Mouse (Mus musculus) forebrain, postnatal 0 days (tissue): ENCODE data around the gene Vmp1. TPM values are rescaled to one million over a fixed set of nuclear protein-coding genes. Genes with fewer than 3 reads are reported as not detected.

ENCODE experiments used
- ATAC-seq: fragments of 200-750 bp; cut with Nextera tagmentation; 2 replicates; pipeline ENCODE4 v1.8.0; 2017; ENCODE audit warnings: mild to moderate bottlenecking, moderate library complexity
- DNase-seq: peaks from one replicate; pipeline ENCODE4 v3.0.0-alpha.2; 2015
- H3K27ac ChIP-seq: fragments of 300-500 bp; sonication (generic); 2 replicates; pipeline ENCODE4 v1.5.1; 2014; ENCODE audit warnings: low read depth, mild to moderate bottlenecking, antibody characterized with exemption, low read length, moderate library complexity, mixed read lengths
- H3K27me3 ChIP-seq: fragments of 300-500 bp; sonication (generic); 2 replicates; pipeline ENCODE4 v1.6.1; 2014; ENCODE audit warnings: mild to moderate bottlenecking, low read length, mixed read lengths; ENCODE audit not compliant: insufficient read depth
- H3K36me3 ChIP-seq: fragments of 300-500 bp; sonication (generic); 2 replicates; pipeline ENCODE4 v1.6.1; 2014; ENCODE audit warnings: mild to moderate bottlenecking, moderate library complexity; ENCODE audit not compliant: insufficient read depth
- H3K4me1 ChIP-seq: fragments of 300-500 bp; sonication (generic); 2 replicates; pipeline ENCODE4 v1.6.1; 2014; ENCODE audit warnings: antibody characterized with exemption; ENCODE audit not compliant: insufficient read depth
- H3K4me2 ChIP-seq: fragments of 300-500 bp; sonication (generic); 2 replicates; pipeline ENCODE4 v1.6.1; 2014; ENCODE audit warnings: low read depth, mild to moderate bottlenecking, moderate library complexity
- H3K4me3 ChIP-seq: fragments of 300-500 bp; sonication (generic); 2 replicates; pipeline ENCODE4 v1.5.1; 2014; ENCODE audit warnings: low read depth, low read length, mixed read lengths
- H3K9ac ChIP-seq: fragments of 300-500 bp; sonication (generic); 2 replicates; pipeline ENCODE4 v1.6.1; 2014; ENCODE audit warnings: mild to moderate bottlenecking
- H3K9me3 ChIP-seq: fragments of 300-500 bp; sonication (generic); 2 replicates; pipeline ENCODE4 v1.6.1; 2016; ENCODE audit warnings: low read length
- CTCF ChIP-seq: sonication (generic); IDR thresholded peaks from 2 replicates; pipeline ENCODE4 v1.5.1; 2016; ENCODE audit warnings: antibody characterized with exemption, control low read depth, low read depth
- WGBS: fragments of 180-500 bp; shearing (Covaris S2); extraction: QIAGEN DNeasy Blood & Tissue Kit; methylation state at CpG from one replicate; pipeline ENCODE4 v1.1.7; 2014; 5-methylcytosine and 5-hydroxymethylcytosine counted together
- polyA plus RNA-seq: library from polyadenylated mRNA; unstranded; fragments of >200 nt; fragmentation: Nextera tagmentation; extraction: Ambion mirVana; gene quantifications from 2 replicates; pipeline ENCODE4 v1.2.1, GENCODE M21; 2015
- total RNA-seq: library from RNA; depleted of rRNA; stranded (reverse); fragments of >200 nt; gene quantifications from 2 replicates; pipeline ENCODE4 v1.2.3, GENCODE M21; 2014

The Vmp1 gene
- total and polyA plus RNA-seq, 2 experiments from 2014 or later, result 59.5 to 131 TPM

DNA sequence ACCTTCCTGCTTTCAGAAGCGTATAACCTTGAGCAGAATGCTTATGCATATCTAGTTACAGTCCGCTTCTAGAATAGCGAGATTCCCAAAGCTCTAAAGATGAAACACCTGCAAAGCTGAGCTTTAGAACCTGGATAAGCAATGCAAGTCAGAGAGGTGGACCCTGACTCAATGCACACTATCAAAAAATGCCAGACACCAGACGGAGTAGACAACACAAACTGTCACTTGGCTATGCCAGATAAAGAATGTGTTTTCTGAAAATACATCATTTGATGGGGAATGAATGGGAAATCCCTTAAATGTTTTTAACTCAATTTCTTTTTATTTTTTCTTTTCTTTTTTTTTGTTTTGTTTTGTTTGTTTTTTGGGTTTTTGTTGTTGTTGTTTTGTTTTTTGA lies 8.1 kb downstream of the Vmp1 start:
- no peak for TF ChIP-seq CTCF
- 94% methylated on average over 4 of the region's 4 CpGs for WGBS

DNA sequence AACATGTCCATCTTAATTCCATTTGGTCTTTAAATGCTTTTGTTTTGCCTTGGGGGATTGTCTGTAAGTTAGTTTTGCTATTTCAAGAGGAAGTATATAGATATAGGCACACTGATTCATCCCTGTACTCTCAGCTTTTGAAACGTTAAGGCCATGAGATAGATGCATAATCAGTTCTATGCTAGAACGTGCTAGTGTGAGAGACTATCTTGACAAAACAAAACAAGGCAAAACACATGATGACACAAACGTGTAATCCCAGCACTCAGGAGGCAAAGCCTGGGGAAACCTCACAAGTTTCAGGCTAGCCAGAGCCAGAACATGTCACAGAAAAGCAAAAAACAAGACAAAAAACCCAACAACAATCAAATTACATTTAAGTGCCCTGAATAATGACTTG lies 10.9 kb downstream of the Vmp1 start:
- H3K27ac ChIP-seq, result no peak overlapping the region
- DNase-seq (no peak), ATAC-seq (no peak)
- no peak overlapping the region for H3K4me2 ChIP-seq
- no peak overlapping the region for H3K4me3 ChIP-seq
- H3K27me3 ChIP-seq, result no peaks in the 10 kb centered on the region
- H3K9me3 ChIP-seq, result no peaks in the 10 kb centered on the region
- no peak overlapping the region for H3K9ac ChIP-seq
- WGBS, result 75% methylated on average over 3 of the region's 3 CpGs
- H3K36me3 ChIP-seq, result no peaks in the 10 kb centered on the region
- TF ChIP-seq CTCF, result no peak
- no peaks in the 10 kb centered on the region for H3K4me1 ChIP-seq

More for the DNA sequence above, 8.1 kb downstream of the Vmp1 start:
- no peak for ATAC-seq
- H3K27me3 ChIP-seq, result no peaks in the 10 kb centered on the region
- no peak overlapping the region for H3K27ac ChIP-seq
- H3K9ac ChIP-seq, result no peak overlapping the region
- H3K4me1 ChIP-seq, result no peaks in the 10 kb centered on the region
- H3K4me2 ChIP-seq, result no peak overlapping the region
- H3K4me3 ChIP-seq, result no peak overlapping the region
- H3K36me3 ChIP-seq, result no peaks in the 10 kb centered on the region
- H3K9me3 ChIP-seq, result no peaks in the 10 kb centered on the region
- DNase-seq, result no peak

DNA sequence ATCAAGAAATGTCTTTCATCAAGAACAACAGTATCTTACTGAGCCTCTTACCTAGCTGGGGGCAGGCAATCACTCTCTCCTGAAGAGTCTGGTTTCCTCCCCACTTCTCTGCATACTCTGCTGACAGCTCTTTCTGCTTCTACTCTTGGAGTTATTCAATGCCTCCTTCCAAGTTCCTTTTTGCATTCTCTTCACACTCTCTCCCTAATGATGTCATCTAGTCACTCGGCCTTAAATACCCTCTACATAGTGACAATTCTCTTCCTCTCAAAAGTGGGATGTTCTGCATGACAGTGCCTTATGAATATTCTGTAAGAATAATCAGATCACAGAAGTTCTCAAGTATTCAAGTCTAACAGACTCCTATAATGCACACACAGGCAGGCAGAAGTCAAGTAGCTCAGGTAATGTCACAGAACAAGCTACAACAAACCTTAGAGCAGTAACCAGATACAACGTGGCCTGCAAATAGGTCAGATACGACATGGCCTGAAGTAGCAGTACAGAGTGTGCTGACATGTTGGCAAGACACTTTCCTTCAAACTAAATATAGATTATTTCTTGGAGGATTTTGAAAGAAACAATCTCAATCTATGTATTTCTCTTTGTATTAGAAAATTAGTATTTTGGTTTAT lies 12.5 kb downstream of the Vmp1 start:
- Histone ChIP-seq H3K9ac (no peak overlapping the region), H3K4me1 (no peaks in the 10 kb centered on the region), H3K4me2 (no peak overlapping the region), H3K36me3 (no peaks in the 10 kb centered on the region), H3K9me3 (no peaks in the 10 kb centered on the region), H3K4me3 (no peak overlapping the region), H3K27me3 (no peaks in the 10 kb centered on the region), H3K27ac (no peak overlapping the region)
- WGBS, result 50% methylated on average over 3 of the region's 3 CpGs
- no peak for TF ChIP-seq CTCF
- ATAC-seq, result peak; percentile 72; the same call in 1 of the 2 replicates
- DNase-seq, result peak; percentile 13

DNA sequence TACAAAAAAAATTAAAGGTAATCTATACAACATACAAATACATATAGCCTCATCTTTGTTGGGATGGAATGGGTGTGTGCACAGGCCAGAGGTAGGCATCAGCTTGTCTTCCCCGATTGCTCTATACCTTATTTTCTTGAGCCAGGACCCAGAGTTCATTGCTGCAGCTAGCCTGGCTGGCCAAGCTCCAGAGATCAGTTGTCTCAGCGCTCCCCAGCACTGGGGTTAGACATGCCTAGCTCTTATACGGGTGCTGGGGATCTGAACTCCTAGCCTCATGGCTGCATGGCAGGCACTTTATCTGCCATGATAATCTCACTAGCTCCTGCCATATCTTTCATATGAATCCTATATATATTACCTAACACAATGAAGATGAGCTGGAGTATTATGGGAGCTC lies 15.5 kb downstream of the Vmp1 start:
- Histone ChIP-seq H3K4me1 (no peaks in the 10 kb centered on the region), H3K4me3 (no peak overlapping the region), H3K9ac (no peak overlapping the region), H3K9me3 (no peaks in the 10 kb centered on the region), H3K4me2 (no peak overlapping the region), H3K27me3 (no peaks in the 10 kb centered on the region), H3K27ac (no peak overlapping the region), H3K36me3 (peaks cover 5% of the 10 kb centered on the region; the same call in 1 of the 2 replicates)
- DNase-seq (no peak), ATAC-seq (no peak)
- no peak for TF ChIP-seq CTCF
- 94% methylated on average over 3 of the region's 3 CpGs for WGBS

DNA sequence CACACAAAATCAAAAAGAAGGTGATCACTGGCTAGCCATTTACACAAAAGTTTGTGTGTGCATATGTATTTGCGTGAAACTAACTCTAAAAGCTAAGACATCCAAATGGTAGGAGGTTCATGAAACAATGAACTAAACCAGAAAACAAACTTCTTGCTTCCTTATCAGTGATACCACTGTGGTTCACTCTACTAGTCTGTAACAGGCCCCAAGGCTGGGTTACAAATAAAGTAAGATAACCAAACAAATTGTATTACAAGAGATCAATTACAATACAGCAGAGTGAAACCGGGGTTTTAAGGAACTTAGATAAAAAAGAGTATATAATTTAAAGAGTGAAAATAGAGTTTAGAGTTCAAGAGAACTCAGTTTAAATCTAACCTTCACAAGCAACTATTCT lies 16.1 kb downstream of the Vmp1 start:
- H3K27ac ChIP-seq, result no peak overlapping the region
- H3K9me3 ChIP-seq, result no peaks in the 10 kb centered on the region
- H3K4me2 ChIP-seq, result no peak overlapping the region
- no peaks in the 10 kb centered on the region for H3K4me1 ChIP-seq
- no peaks in the 10 kb centered on the region for H3K27me3 ChIP-seq
- whole genome bisulfite sequencing, result 95% methylated on average over 2 of the region's 2 CpGs
- no peak overlapping the region for H3K9ac ChIP-seq
- no peak overlapping the region for H3K4me3 ChIP-seq
- ATAC-seq, result no peak
- H3K36me3 ChIP-seq, result peaks cover 10% of the 10 kb centered on the region; the same call in 1 of the 2 replicates
- no peak for TF ChIP-seq CTCF
- DNase-seq, result no peak

DNA sequence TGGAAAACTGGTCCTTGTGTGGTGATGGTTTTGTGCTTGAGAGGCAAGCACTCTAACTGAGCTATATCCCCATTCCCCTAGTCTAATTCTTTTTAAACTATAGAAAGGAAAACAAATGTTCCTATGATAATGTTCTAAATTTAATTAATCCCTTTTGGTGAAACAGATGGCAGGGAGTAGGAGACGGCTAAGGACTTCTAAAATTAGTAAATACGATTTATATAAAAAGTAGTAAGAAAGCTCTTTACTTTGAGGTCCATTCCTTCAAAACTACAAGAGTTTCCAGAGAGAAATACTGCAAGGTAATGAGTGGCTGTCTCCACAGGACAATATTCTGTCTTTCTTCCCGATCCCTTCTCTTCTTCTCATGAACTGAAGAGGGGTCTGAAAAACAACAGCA lies 19.2 kb downstream of the Vmp1 start:
- no peak for TF ChIP-seq CTCF
- Histone ChIP-seq H3K4me1 (no peaks in the 10 kb centered on the region), H3K9me3 (no peaks in the 10 kb centered on the region), H3K27ac (no peak overlapping the region), H3K4me3 (no peak overlapping the region), H3K27me3 (no peaks in the 10 kb centered on the region), H3K4me2 (no peak overlapping the region), H3K9ac (no peak overlapping the region), H3K36me3 (peaks cover 18% of the 10 kb centered on the region)
- ATAC-seq, result no peak
- 82% methylated on average over 3 of the region's 3 CpGs for WGBS
- DNase-seq, result no peak

DNA sequence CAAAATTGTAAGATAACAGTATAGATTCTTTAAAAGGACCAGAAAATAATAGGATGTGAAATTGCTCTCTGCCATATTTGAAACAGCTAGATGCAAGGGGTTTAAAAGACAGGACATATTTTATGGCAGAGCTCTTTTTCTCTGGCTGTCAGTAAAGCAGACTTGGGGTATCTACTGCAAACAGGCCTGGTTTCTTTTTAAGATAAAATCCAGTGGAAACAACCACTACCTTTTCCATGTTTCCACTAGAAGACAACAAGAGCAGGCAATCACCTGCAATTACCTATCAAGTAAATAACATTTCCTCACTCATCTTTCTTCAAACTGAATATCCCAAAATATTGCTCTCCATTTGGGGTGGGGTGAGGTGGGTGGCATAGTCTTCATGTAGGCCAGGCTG lies 19.7 kb downstream of the Vmp1 start:
- no peak overlapping the region for H3K4me3 ChIP-seq
- H3K4me2 ChIP-seq, result no peak overlapping the region
- no peak for DNase-seq
- TF ChIP-seq CTCF, result no peak
- no peak overlapping the region for H3K27ac ChIP-seq
- no peak overlapping the region for H3K9ac ChIP-seq
- no peak for ATAC-seq
- H3K4me1 ChIP-seq, result no peaks in the 10 kb centered on the region
- no peaks in the 10 kb centered on the region for H3K27me3 ChIP-seq
- H3K36me3 ChIP-seq, result peaks cover 18% of the 10 kb centered on the region
- no peaks in the 10 kb centered on the region for H3K9me3 ChIP-seq
